Comparison of ENCODE assay signal across 18 mouse cellular contexts in the genomic region with DNA sequence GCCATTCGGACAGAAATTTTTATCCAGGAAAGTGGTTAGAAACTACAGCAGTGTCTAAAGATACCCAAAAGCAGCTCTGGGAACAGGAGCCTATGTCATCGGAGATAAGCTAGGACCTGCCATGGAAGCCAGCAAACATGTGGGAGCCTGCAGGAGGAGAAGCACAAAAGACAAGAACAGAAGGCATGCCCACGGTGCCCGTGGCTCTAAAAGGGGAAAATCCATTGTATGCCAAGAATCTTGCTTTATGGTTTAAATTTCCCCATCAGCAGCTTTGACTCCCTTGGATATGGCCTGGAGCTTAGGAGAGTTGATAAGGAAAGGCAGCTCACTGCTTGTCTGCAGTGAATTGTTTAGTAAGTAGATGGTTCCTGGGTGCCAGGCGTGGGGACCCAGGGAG.
"Had no signal": no experiment of that assay in that cellular context is flagged by ENCODE, and none has a peak within 500 bp of the region (broad histone marks: within the 10 kb centered on the region; RNA-seq: fewer than 3 reads in every experiment).

No protein-coding gene starts in this region.

- ATAC-seq: intestine, embryonic 16.5 days; liver, postnatal 0 days; lung, postnatal 0 days had no signal

- DNase-seq: kidney, adult 18-20 months; kidney, adult 9 months; kidney, postnatal 14 days; kidney, postnatal 4 days; left cerebral cortex, postnatal 4 days; liver, postnatal 0 days; lung, embryonic 14.5 days; midbrain, embryonic 14.5 days; right cerebral cortex, postnatal 14 days; spleen, adult 18-20 months had no signal

- H3K4me2 ChIP-seq: limb, embryonic 12.5 days; limb, embryonic 15.5 days; liver, embryonic 11.5 days; lung, embryonic 14.5 days; stomach, embryonic 15.5 days had no signal

- H3K27ac ChIP-seq: limb, embryonic 12.5 days; limb, embryonic 15.5 days; liver, embryonic 14.5 days; macrophage; stomach, embryonic 15.5 days had no signal

- H3K27me3 ChIP-seq: limb, embryonic 15.5 days; stomach, embryonic 15.5 days had no signal

- H3K9ac ChIP-seq: limb, embryonic 12.5 days; limb, embryonic 15.5 days; liver, embryonic 14.5 days; liver, postnatal 0 days; lung, embryonic 14.5 days; stomach, embryonic 15.5 days had no signal

- H3K9me3 ChIP-seq: limb, embryonic 12.5 days; limb, embryonic 15.5 days; stomach, embryonic 15.5 days had no signal

- H3K36me3 ChIP-seq: limb, embryonic 12.5 days; limb, embryonic 15.5 days; stomach, embryonic 15.5 days had no signal

- H3K4me3 ChIP-seq: limb, embryonic 12.5 days; limb, embryonic 15.5 days; stomach, embryonic 15.5 days had no signal
